Mouse (Mus musculus) intestine, embryonic 14.5 days (tissue): Measurements from ENCODE around the gene Scamp4. TPM values are rescaled to one million over a fixed set of nuclear protein-coding genes. Genes with fewer than 3 reads are reported as not detected.

Experiments used
- ATAC-seq: fragments of 200-750 bp; cut with Nextera tagmentation; replicated peaks from 2 replicates; pipeline ENCODE4 v1.8.0; 2017; ENCODE audit warnings: low read depth, moderate number of reproducible peaks, moderate TSS enrichment, moderate library complexity; ENCODE audit not compliant: low FRiP score, low TSS enrichment
- DNase-seq: peaks from one replicate; pipeline ENCODE4 v3.0.0-alpha.2; 2018; ENCODE audit warnings: low spot score
- H3K27ac ChIP-seq: fragments of 300-500 bp; sonication (generic); 2 replicates; pipeline ENCODE4 v1.5.1; 2014; ENCODE audit warnings: low read depth, mild to moderate bottlenecking, control low read depth
- H3K27me3 ChIP-seq: fragments of 300-500 bp; sonication (generic); replicated peaks from 2 replicates; pipeline ENCODE4 v1.6.1; 2014; ENCODE audit warnings: low read length, control low read depth; ENCODE audit not compliant: control insufficient read depth, insufficient read depth
- H3K36me3 ChIP-seq: fragments of 300-500 bp; sonication (generic); 2 replicates; pipeline ENCODE4 v1.6.1; 2014; ENCODE audit warnings: low read length, control low read depth; ENCODE audit not compliant: control insufficient read depth, insufficient read depth
- H3K4me1 ChIP-seq: fragments of 300-500 bp; sonication (generic); replicated peaks from 2 replicates; pipeline ENCODE4 v1.6.1; 2014; ENCODE audit warnings: low read length, control low read depth, mixed read lengths; ENCODE audit not compliant: control insufficient read depth, insufficient read depth
- H3K4me2 ChIP-seq: fragments of 300-500 bp; sonication (generic); 2 replicates; pipeline ENCODE4 v1.6.1; 2014; ENCODE audit warnings: low read length
- H3K4me3 ChIP-seq: fragments of 300-500 bp; sonication (generic); 2 replicates; pipeline ENCODE4 v1.5.1; 2014; ENCODE audit warnings: low read depth, low read length, control low read depth, mixed read lengths
- H3K9ac ChIP-seq: fragments of 300-500 bp; sonication (generic); 2 replicates; pipeline ENCODE4 v1.6.1; 2014; ENCODE audit warnings: mild to moderate bottlenecking, low read length
- H3K9me3 ChIP-seq: fragments of 300-500 bp; sonication (generic); 2 replicates; pipeline ENCODE4 v1.6.1; 2016; ENCODE audit warnings: low read length, control low read depth; ENCODE audit not compliant: control insufficient read depth
- WGBS: fragments of 180-500 bp; shearing (Covaris S2); extraction: QIAGEN DNeasy Blood & Tissue Kit; methylation state at CpG from one replicate; pipeline ENCODE4 v1.1.7; 2014; 5-methylcytosine and 5-hydroxymethylcytosine counted together
- polyA plus RNA-seq: library from polyadenylated mRNA; unstranded; fragments of >200 nt; fragmentation: Nextera tagmentation; extraction: Ambion mirVana; gene quantifications from 2 replicates; pipeline ENCODE4 v1.2.1, GENCODE M21; 2014

The Scamp4 gene
- 108 and 111 TPM in 2 replicates for polyA plus RNA-seq

DNA sequence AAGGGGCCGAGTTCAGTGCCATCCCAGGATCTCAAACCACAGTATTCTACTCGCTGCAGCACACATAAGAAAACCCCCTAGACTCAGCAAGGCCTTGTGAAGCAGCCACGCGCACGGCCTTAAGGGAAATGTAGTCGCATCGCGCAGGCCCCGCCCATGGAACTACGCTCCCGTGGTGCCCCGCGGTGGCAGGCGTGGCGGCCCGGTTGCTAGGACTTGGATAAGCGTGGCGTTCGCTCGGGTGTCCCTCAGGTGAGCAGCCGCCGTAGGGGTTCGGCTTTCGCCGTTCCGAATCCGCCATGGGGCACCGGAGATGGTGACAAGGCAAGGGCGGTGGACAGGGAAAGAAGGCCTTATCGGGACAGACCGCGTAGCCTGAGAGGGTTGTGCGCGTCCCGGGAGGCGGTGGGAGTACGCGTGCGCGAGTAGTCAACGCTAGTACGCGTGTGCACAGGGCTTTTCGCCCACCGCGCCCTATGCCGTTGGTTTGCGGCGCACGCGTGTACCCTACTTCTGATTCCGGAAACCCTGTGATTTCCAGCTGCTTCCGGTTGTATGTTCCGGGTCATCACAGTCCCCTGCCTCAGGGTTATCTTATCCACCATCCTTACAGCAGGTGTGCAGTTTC lies at the start of gene Scamp4, which contains the start of gene Adat3:
Gene Scamp4, plus strand, starts transcription at position 175 of the 628 bp plus-strand sequence.
Gene Adat3, plus strand, starts transcription at position 183 of the 628 bp plus-strand sequence.
- H3K9ac ChIP-seq = peak within 1 kb of the TSS; percentile 60
- H3K27me3 ChIP-seq = no peaks in the 10 kb centered on the region
- peaks cover 18% of the 10 kb centered on the region for H3K4me1 ChIP-seq
- peak within 1 kb of the TSS; percentile 85 for H3K4me2 ChIP-seq
- H3K9me3 ChIP-seq = no peaks in the 10 kb centered on the region
- H3K4me3 ChIP-seq = peak within 1 kb of the TSS; percentile 91
- peaks cover 19% of the 10 kb centered on the region for H3K36me3 ChIP-seq
- peak; percentile 94 for ATAC-seq
- under 1% methylated on average over 54 of the region's 54 CpGs for WGBS
- peak within 1 kb of the TSS; percentile 80 for H3K27ac ChIP-seq
- peak; percentile 98 for DNase-seq

DNA sequence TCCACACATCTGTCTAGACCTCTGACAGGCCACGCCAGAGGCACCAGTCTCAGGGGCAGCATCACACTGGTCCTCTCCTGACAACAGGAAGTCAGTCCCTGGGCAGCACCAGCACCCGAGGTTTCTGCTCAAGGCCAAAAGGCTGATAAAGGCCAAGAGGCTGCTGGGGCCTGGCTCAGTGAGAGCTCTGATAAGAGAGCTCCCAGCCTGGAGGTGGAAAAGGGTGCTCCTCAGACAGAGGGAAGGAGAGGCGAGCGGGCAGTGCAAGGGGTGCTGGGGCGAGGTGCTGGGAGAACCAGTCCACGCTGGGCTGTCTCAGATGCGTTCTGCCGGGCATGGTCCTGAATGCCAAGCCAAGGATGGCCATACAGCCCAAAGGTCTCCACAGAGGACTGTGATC lies 49.1 kb upstream of the Scamp4 start:
- 89% methylated on average over 8 of the region's 8 CpGs for WGBS
- no peak overlapping the region for H3K4me3 ChIP-seq

DNA sequence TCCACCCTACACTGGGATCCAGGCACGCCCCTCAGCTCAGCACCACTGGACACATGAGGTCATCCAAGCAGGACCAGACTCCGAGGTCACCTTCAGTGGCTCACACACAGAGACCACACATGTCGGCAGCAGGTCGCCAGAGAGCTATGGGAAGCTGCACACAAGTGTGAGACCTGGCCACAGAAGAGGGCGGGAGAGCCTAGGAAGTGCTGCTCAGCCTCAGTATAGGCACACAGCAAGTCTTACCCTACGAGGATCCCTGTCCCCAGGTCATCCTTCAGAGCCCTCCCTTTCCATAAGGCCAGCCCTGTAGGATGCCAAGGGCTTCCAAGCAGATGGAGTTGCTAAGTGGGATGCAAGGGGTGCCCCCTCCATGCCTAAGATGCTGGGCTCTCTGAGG lies 48.7 kb upstream of the Scamp4 start:
- H3K27ac ChIP-seq = no peak overlapping the region
- H3K9me3 ChIP-seq = no peaks in the 10 kb centered on the region
- no peak overlapping the region for H3K9ac ChIP-seq
- H3K27me3 ChIP-seq = no peaks in the 10 kb centered on the region
- no peak for ATAC-seq
- H3K36me3 ChIP-seq = peaks cover 19% of the 10 kb centered on the region
- H3K4me1 ChIP-seq = peaks cover 6% of the 10 kb centered on the region
- no peak overlapping the region for H3K4me2 ChIP-seq
- H3K4me3 ChIP-seq = no peak overlapping the region
- 82% methylated on average over 6 of the region's 6 CpGs for WGBS
- no peak for DNase-seq

More for the DNA sequence above, 49.1 kb upstream of the Scamp4 start:
- Histone ChIP-seq H3K9ac (no peak overlapping the region), H3K9me3 (no peaks in the 10 kb centered on the region), H3K27me3 (no peaks in the 10 kb centered on the region), H3K36me3 (peaks cover 19% of the 10 kb centered on the region), H3K27ac (no peak overlapping the region), H3K4me1 (peaks cover 6% of the 10 kb centered on the region), H3K4me2 (no peak overlapping the region)
- ATAC-seq = no peak
- DNase-seq = no peak

DNA sequence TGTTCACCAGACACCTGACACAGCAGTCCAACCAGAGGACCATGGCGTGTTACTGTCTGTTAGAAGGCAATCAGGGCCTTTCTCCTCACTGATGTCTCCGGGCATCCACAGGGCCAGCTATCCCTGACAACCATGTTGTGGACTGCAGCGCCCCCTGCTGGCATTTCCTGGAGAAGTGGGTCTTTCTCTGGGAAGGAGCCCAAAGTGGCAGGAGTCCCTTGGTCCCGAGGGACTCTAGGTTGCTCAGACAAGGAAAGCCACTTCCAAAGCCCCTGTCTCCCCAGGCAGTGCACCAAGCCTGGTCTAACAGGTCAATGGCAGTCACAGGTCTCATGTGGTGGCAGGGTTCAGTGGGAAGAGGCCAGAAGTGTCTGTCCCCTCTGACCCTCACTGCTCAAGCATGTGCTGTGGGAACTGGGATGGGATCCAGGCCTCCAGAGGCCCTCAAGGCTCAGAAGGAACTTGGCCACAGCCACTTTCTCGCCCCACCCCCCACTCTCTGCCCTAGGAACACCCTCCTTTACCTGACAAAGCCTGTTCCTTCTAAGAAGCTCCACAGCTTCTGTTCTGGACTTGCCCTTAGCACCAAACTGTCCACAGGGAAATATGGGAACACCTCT lies 45.2 kb upstream of the Scamp4 start:
- Histone ChIP-seq H3K4me2 (no peak overlapping the region), H3K27me3 (no peaks in the 10 kb centered on the region), H3K9ac (no peak overlapping the region), H3K4me3 (no peak overlapping the region), H3K36me3 (no peaks in the 10 kb centered on the region), H3K9me3 (no peaks in the 10 kb centered on the region), H3K4me1 (peaks cover 17% of the 10 kb centered on the region), H3K27ac (no peak overlapping the region)
- ATAC-seq (no peak), DNase-seq (peak; percentile 88)
- 34% methylated on average over 5 of the region's 5 CpGs for WGBS

DNA sequence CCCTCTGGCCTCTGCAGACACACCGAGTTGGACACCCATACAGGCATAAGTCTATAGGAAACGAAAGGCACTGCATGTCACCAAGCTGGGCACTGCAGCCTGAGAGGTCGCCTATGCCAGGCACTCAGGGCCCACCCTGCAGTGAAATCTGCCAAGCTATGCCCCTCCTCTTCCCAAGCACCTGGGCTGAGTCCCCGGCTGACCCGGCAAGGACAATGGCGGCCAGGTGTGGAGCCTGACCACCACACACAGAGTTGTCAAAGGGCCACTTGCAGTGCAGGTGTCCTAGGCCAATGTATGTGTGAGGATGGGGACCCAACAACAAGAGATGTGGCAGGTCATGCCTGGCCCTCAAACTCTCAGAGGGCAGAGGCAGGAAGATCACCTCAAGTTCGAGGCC lies 43.2 kb upstream of the Scamp4 start:
- DNase-seq (no peak), ATAC-seq (no peak)
- no peak overlapping the region for H3K4me3 ChIP-seq
- H3K4me1 ChIP-seq = peaks cover 17% of the 10 kb centered on the region
- no peak overlapping the region for H3K4me2 ChIP-seq
- H3K9me3 ChIP-seq = no peaks in the 10 kb centered on the region
- no peaks in the 10 kb centered on the region for H3K36me3 ChIP-seq
- 94% methylated on average over 7 of the region's 7 CpGs for WGBS
- H3K27ac ChIP-seq = no peak overlapping the region
- no peak overlapping the region for H3K9ac ChIP-seq
- H3K27me3 ChIP-seq = no peaks in the 10 kb centered on the region

DNA sequence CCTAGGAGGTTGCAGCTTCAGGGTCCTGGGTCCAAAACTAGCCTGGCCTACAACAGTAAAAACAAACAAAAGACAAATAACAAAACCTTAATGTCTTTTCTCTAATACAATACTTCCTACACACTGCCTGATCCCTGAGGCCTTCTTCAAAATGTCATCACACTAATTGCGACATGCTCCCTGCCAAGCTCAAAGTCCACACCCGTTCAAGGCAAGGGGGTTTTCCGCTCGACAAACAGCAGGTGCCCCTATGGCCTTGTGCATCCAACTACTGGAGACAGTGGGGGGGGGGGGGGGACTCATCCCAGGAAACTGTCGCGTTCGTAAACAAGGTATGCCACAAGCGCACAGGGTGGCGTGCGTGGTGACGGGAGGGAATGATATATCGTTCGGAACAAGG lies 42.1 kb upstream of the Scamp4 start:
- no peaks in the 10 kb centered on the region for H3K9me3 ChIP-seq
- peak overlapping the region; percentile 99 for H3K9ac ChIP-seq
- H3K27ac ChIP-seq = peak overlapping the region; percentile 96; the same call in 1 of the 2 replicates
- H3K4me2 ChIP-seq = peak overlapping the region; percentile 85
- 0 out of 2 replicates have a peak, but pooled peaks cover under 1% of the 10 kb centered on the region for H3K36me3 ChIP-seq
- ATAC-seq (peak; percentile 14; the same call in 1 of the 2 replicates), DNase-seq (no peak)
- H3K27me3 ChIP-seq = no peaks in the 10 kb centered on the region
- WGBS = under 1% methylated on average over 13 of the region's 13 CpGs
- peaks cover 17% of the 10 kb centered on the region for H3K4me1 ChIP-seq
- peak overlapping the region; percentile 100 for H3K4me3 ChIP-seq

DNA sequence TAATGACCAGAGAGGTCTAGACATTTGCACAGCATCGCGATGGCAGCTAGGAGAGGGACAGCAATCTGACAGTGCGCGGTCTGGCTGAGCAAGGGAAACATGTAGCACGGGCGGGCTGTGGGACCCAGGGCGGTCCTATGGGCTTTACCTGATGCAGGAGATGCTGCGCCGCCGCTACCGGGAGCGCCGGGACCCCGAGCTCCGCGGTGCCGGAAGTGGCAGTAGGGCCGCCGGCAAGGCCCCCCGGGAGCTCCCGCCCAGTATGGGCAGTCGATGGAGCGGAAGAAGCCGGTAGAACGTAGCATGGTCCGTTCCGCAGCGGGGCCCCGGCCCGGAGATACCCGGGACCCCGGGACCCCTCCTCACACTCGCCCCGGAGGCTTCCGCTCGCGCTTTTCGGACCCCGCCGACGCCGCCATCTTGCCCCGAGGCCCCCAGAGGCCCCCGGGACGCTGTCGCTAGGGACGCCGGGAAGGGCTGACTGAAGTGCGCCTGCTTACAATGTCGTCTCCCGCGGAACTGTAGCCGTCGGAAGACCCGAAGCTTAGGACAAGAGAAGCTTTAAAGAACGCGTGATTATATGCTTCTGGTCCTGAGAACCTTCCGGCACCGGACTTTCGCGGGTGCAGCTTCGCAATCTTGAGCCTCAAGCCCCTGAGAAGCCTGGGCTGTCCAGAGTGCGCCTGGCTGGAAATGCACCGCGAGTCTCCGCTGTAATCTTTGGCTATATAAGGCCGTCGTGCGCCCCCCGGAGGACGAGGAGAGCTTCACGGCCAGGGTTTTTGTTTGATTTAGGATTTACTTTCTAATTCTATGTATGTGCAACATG lies 41.3 kb upstream of the Scamp4 start, which contains the start of gene Rexo1:
Gene Rexo1, minus strand, starts transcription at position 445 of the 829 bp plus-strand sequence.
- Histone ChIP-seq H3K4me2 (peak within 1 kb of the TSS; percentile 85), H3K27ac (peak within 1 kb of the TSS; percentile 96), H3K9me3 (no peaks in the 10 kb centered on the region), H3K36me3 (0 out of 2 replicates have a peak, but pooled peaks cover 5% of the 10 kb centered on the region), H3K4me3 (peak within 1 kb of the TSS; percentile 100), H3K4me1 (peaks cover 17% of the 10 kb centered on the region), H3K27me3 (no peaks in the 10 kb centered on the region), H3K9ac (peak within 1 kb of the TSS; percentile 99)
- under 1% methylated on average over 71 of the region's 72 CpGs for WGBS
- ATAC-seq (peak; percentile 81), DNase-seq (peak; percentile 99)

DNA sequence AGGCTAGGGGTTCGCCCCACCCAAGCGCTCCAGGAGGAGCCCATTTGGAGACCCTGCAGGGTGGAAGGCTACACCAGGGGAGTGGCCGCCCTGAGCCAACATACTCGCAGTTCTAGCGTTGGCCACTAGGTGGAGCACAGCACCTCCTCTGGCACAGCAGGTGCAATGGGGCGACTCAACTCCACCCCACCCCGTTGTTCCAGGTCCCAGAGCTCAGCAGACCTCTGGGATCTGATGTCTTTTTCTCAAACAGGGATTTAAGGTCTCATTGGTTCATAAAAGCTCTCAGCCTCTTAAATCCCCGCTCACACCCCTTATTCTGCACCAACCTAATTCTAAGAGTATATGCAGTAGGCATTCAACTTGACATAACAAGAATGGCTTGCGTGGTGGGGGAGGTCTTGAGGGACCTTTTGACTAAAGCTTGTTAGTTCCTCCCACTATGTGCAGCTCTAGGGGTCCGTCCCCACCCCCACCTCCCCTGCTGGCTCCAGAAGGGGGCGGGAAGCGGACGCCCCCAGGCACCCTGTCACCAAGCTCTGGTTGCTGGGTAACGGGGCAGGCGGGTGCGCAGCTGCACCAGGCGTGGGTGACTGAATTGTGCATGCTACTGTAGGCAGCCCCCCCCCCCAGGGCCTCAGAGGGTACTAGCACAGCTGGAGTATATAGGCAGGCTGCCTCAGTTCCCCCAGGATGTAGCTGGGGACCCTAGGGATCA lies 36.1 kb upstream of the Scamp4 start:
- peaks cover 25% of the 10 kb centered on the region for H3K4me1 ChIP-seq
- H3K4me2 ChIP-seq = no peak overlapping the region
- H3K27me3 ChIP-seq = no peaks in the 10 kb centered on the region
- H3K36me3 ChIP-seq = peaks cover 21% of the 10 kb centered on the region
- H3K9me3 ChIP-seq = no peaks in the 10 kb centered on the region
- 29% methylated on average over 17 of the region's 17 CpGs for WGBS
- H3K27ac ChIP-seq = no peak overlapping the region
- ATAC-seq (peak; percentile 21), DNase-seq (peak; percentile 98)
- H3K9ac ChIP-seq = no peak overlapping the region
- H3K4me3 ChIP-seq = no peak overlapping the region
